Mouse (Mus musculus) C2C12 (cell line): ENCODE results near the gene Hagh. TPM values are rescaled to one million over a fixed set of nuclear protein-coding genes. Genes with fewer than 3 reads are reported as not detected.

ENCODE experiments used
- H3K27me3 ChIP-seq: one replicate; pipeline ENCODE4 v1.6.1; 2011; ENCODE audit not compliant: control insufficient read depth, insufficient read depth, insufficient read length
- H3K36me3 ChIP-seq: one replicate; pipeline ENCODE4 v1.6.1; 2011; ENCODE audit not compliant: control insufficient read depth, insufficient read depth
- H3K4me3 ChIP-seq: one replicate; pipeline ENCODE4 v1.5.1; 2011; ENCODE audit warnings: mild to moderate bottlenecking, control low read depth; ENCODE audit not compliant: poor library complexity, insufficient read depth, severe bottlenecking
- H3K79me2 ChIP-seq: one replicate; pipeline ENCODE4 v1.6.1; 2011; ENCODE audit not compliant: control insufficient read depth, insufficient read depth
- H3K79me3 ChIP-seq: one replicate; pipeline ENCODE4 v1.6.1; 2011; ENCODE audit warnings: low read depth, control low read depth
- H3ac ChIP-seq: one replicate; pipeline ENCODE3; 2011; ENCODE audit warnings: low read depth; ENCODE audit not compliant: control insufficient read depth, insufficient read length
- CEBPB ChIP-seq: IDR thresholded peaks from one replicate; pipeline ENCODE4 v1.6.1; 2011; ENCODE audit warnings: low read depth, mild to moderate bottlenecking, control low read depth, moderate library complexity
- CTCF ChIP-seq: IDR thresholded peaks from one replicate; pipeline ENCODE4 v1.5.1; 2011; ENCODE audit not compliant: control insufficient read depth, insufficient read depth, insufficient read length
- FOSL1 ChIP-seq: IDR thresholded peaks from one replicate; pipeline ENCODE4 v1.8.0; 2011; ENCODE audit warnings: mild to moderate bottlenecking, low read length; ENCODE audit not compliant: poor library complexity, insufficient read depth, severe bottlenecking
- MAX ChIP-seq: IDR thresholded peaks from one replicate; pipeline ENCODE4 v1.6.1; 2011; ENCODE audit warnings: mild to moderate bottlenecking, control low read depth
- MYOD1 ChIP-seq: IDR thresholded peaks from one replicate; pipeline ENCODE4 v1.6.1; 2011; ENCODE audit warnings: low read depth; ENCODE audit not compliant: control insufficient read depth, insufficient read length
- MYOG ChIP-seq: IDR thresholded peaks from one replicate; pipeline ENCODE4 v1.6.1; 2011; ENCODE audit not compliant: control insufficient read depth, insufficient read length; ENCODE audit errors: extremely low read depth
- USF1 ChIP-seq: IDR thresholded peaks from one replicate; pipeline ENCODE4 v1.6.1; 2011; ENCODE audit warnings: low read depth, mild to moderate bottlenecking, control low read depth, moderate library complexity
- polyA plus RNA-seq: library from polyadenylated mRNA; unstranded; fragments of >200 nt; fragmentation: generic; extraction: Trizol; gene quantifications from one replicate; pipeline ENCODE4 v1.2.1, GENCODE M21; 2012; ENCODE audit warnings: missing spikeins

Gene Hagh
- polyA plus RNA-seq, 1 experiment: 30.4 TPM

DNA sequence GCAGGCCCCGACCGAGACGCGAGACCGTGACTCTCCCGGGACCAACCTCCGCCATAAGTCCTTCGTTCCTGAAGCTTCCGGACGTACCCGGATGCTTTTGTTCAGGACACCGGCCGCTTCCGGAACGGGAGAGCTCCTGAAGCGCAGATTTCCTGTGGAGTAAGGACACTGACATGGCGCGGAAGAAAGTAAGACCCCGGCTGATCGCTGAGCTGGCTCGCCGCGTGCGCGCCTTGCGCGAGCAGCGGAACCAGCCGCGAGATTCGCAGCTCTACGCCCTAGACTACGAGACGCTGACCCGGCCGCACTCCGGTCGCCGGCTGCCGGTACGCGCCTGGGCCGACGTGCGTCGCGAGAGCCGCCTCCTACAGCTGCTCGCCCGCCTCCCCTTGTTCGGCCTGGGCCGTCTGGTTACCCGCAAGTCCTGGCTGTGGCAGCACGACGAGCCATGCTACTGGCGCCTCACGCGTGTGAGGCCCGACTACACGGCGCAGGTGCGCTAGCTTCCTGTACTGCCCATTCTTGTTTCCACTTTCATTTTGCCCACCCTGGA, 55.1 kb downstream of the Hagh start, which contains the start of the genes Eme2 and Mrps34:
Gene Eme2 (minus strand): TSS at position 93 of the 553 bp plus-strand sequence.
Gene Mrps34 (plus strand): TSS at position 122 of the 553 bp plus-strand sequence.
- TF ChIP-seq CEBPB: no peak
- TF ChIP-seq MAX: peak; percentile 38
- H3K79me3 ChIP-seq: peaks cover 12% of the 10 kb centered on the region

GRCm38 (mm10) chr17:24895571-24896240, 55.8 kb downstream of the Hagh start:
- Histone ChIP-seq H3K27me3 (no peaks in the 10 kb centered on the region), H3K36me3 (peaks cover 51% of the 10 kb centered on the region), H3K79me2 (peaks cover 46% of the 10 kb centered on the region), H3ac (peak overlapping the region; percentile 94), H3K79me3 (peaks cover 12% of the 10 kb centered on the region), H3K4me3 (peak overlapping the region; percentile 89)
- TF ChIP-seq MAX (no peak), FOSL1 (no peak), CTCF (no peak), MYOD1 (peak; percentile 2), MYOG (no peak), CEBPB (no peak)

More for the DNA sequence above, 55.1 kb downstream of the Hagh start, which contains the start of the genes Eme2 and Mrps34:
- Histone ChIP-seq H3K79me2 (peaks cover 46% of the 10 kb centered on the region), H3K27me3 (no peaks in the 10 kb centered on the region), H3K36me3 (peaks cover 51% of the 10 kb centered on the region), H3K4me3 (peak within 1 kb of the TSS; percentile 89), H3ac (peak within 1 kb of the TSS; percentile 94)

DNA sequence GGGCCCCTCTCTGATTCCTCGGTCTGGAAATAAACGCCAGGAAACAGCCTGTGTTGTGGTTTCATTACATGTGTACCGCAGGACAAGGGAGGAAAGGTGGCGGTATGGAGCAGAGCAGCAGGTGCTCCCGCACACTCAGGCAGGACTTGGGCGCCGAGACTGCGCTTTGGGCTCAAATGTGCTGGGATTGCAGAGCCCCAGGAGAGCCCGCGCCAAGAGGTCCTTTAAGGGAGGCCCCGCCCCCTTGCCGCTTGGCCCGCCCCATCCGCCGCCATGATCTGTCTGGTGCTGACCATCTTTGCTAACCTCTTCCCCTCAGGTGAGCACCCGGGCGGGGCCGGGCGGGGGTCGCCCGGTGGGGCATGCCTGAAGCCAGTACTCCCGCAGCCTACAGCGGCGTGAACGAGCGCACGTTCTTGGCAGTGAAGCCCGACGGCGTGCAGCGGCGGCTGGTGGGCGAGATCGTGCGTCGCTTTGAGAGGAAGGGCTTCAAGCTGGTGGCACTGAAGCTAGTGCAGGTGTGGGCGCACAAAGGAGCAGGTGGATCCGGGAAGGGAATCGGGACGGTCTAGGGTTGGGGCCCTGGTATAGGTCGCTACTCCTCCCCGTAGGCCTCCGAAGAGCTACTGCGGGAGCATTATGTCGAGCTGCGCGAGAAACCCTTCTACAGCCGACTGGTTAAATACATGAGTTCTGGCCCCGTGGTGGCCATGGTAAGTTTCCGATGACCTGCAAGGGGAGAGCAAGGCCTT, 56.5 kb downstream of the Hagh start, which contains the start of gene Nme3:
Gene Nme3 (plus strand): TSS at position 260 of the 752 bp plus-strand sequence.
- H3K79me3 ChIP-seq: peaks cover 12% of the 10 kb centered on the region
- peaks cover 55% of the 10 kb centered on the region for H3K36me3 ChIP-seq
- H3K4me3 ChIP-seq: peak within 1 kb of the TSS; percentile 89
- H3ac ChIP-seq: peak within 1 kb of the TSS; percentile 94
- TF ChIP-seq MYOD1 (peak; percentile 1), FOSL1 (no peak)
- H3K79me2 ChIP-seq: peaks cover 46% of the 10 kb centered on the region
- no peaks in the 10 kb centered on the region for H3K27me3 ChIP-seq

DNA sequence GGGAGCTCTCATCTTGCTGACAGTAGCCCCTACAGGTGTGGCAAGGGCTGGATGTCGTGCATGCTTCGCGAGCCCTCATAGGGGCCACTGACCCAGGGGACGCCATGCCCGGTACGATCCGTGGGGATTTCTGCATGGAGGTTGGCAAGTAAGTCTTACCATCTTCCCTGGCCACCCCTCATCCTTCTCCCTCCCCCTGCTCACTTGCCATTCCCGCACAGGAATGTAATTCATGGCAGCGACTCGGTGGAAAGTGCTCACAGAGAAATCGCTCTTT, 57.0 kb downstream of the Hagh start:
- TF ChIP-seq CEBPB (no peak), CTCF (no peak), MAX (no peak), FOSL1 (no peak), MYOD1 (no peak), USF1 (no peak)
- Histone ChIP-seq H3K36me3 (peaks cover 58% of the 10 kb centered on the region), H3K79me3 (peaks cover 12% of the 10 kb centered on the region), H3K27me3 (no peaks in the 10 kb centered on the region), H3ac (peak overlapping the region; percentile 60), H3K4me3 (peak overlapping the region; percentile 89), H3K79me2 (peaks cover 46% of the 10 kb centered on the region)

- H3K4me3 ChIP-seq: no peak overlapping the region
- peaks cover 59% of the 10 kb centered on the region for H3K36me3 ChIP-seq
- TF ChIP-seq CTCF (no peak), MYOG (no peak), CEBPB (no peak), USF1 (no peak), FOSL1 (no peak), MAX (no peak), MYOD1 (no peak)
- peaks cover 12% of the 10 kb centered on the region for H3K79me3 ChIP-seq
- peaks cover 41% of the 10 kb centered on the region for H3K79me2 ChIP-seq
- H3K27me3 ChIP-seq: no peaks in the 10 kb centered on the region
- H3ac ChIP-seq: no peak overlapping the region
These were observed 57.7 kb downstream of the Hagh start for GRCm38 (mm10) chr17:24897600-24897999.

GRCm38 (mm10) chr17:24898041-24898854, 58.3 kb downstream of the Hagh start:
- Histone ChIP-seq H3K4me3 (no peak overlapping the region), H3K27me3 (no peaks in the 10 kb centered on the region), H3ac (no peak overlapping the region), H3K79me3 (peaks cover 12% of the 10 kb centered on the region), H3K36me3 (peaks cover 57% of the 10 kb centered on the region), H3K79me2 (peaks cover 35% of the 10 kb centered on the region)
- TF ChIP-seq USF1: no peak
- no peak for TF ChIP-seq MYOD1
- no peak for TF ChIP-seq CEBPB
- TF ChIP-seq CTCF: no peak
- TF ChIP-seq MYOG: no peak
- TF ChIP-seq FOSL1: no peak
- TF ChIP-seq MAX: no peak
